8 mouse cellular contexts compared by ENCODE assay signal in the genomic region with DNA sequence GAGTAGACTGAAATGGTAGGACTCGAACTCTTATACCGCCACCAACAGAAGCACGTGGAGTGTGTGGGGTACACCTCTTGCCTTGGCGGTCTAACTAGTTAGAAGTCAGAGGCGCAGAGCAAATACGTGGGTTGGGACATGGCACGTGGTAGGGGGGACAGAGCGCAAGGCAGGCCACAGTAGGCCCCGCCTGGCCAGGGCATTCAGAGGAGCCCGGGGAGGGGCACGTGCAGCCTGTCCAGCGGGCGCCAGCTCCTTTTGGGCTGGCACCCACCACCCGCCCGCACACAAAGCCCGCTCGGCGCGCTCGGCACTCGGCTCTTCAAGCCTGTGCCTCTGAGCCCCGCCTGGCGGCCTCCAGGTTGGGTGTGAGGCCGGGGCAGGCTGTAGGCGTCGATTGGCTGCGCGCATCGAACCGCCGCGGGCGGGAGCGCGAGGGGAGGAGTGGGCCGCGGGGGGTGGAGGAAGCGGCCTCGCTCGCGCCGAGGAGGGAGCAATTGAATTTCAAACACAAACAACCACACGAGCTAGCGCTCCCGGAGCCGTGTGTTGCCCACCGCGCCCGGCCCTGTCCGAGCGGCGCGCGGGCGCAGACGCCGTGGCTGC. TPM values are rescaled to one million over a fixed set of nuclear protein-coding genes. Genes with fewer than 3 reads are reported as not detected.
DNase-seq lines count a peak whose midpoint lies in the region; ATAC-seq lines count a peak whose summit lies in the region.

Hdgf (plus strand) TSS at position 442 of the 606 bp plus-strand sequence.

- peak; percentile 96 for DNase-seq in CD4-positive helper T cell, adult 2 months (ENCODE audit: low read depth, low spot score)
- DNase-seq in brain, embryonic 18.5 days (ENCODE audit: low read depth, low spot score), result peak; percentile 93
- DNase-seq in kidney, postnatal 10 days, result peak; percentile 96
- peak; percentile 93 to 94 for DNase-seq in natural killer cell, adult 2 months (ENCODE audit: low spot score in 2 of 2)

- H3K4me1 ChIP-seq in heart, embryonic 13.5 days, result peaks cover 42% of the 10 kb centered on the region
- peaks cover 72% of the 10 kb centered on the region for H3K4me1 ChIP-seq in liver, embryonic 12.5 days
- H3K4me1 ChIP-seq in stomach, embryonic 15.5 days, result peaks cover 34% of the 10 kb centered on the region

- H3K9me3 ChIP-seq in heart, embryonic 13.5 days, result no peaks in the 10 kb centered on the region
- H3K9me3 ChIP-seq in liver, embryonic 12.5 days (replicated peaks), result no peaks in the 10 kb centered on the region
- no peaks in the 10 kb centered on the region for H3K9me3 ChIP-seq in stomach, embryonic 15.5 days

- no peaks in the 10 kb centered on the region for H3K36me3 ChIP-seq in heart, embryonic 13.5 days
- peaks cover 18% of the 10 kb centered on the region for H3K36me3 ChIP-seq in liver, embryonic 12.5 days
- H3K36me3 ChIP-seq in stomach, embryonic 15.5 days, result no peaks in the 10 kb centered on the region

- under 1% methylated on average over 57 of the region's 57 CpGs for WGBS in heart, embryonic 13.5 days
- WGBS in liver, embryonic 12.5 days (ENCODE audit: insufficient replicate concordance), result under 1% methylated on average over 50 of the region's 57 CpGs
- WGBS in stomach, embryonic 15.5 days, result under 1% methylated on average over 52 of the region's 57 CpGs

- H3K27me3 ChIP-seq in heart, embryonic 13.5 days (replicated peaks), result no peaks in the 10 kb centered on the region
- no peaks in the 10 kb centered on the region for H3K27me3 ChIP-seq in liver, embryonic 12.5 days (replicated peaks)
- H3K27me3 ChIP-seq in stomach, embryonic 15.5 days (replicated peaks), result no peaks in the 10 kb centered on the region

- H3K9ac ChIP-seq in heart, embryonic 13.5 days, result peak within 1 kb of the TSS; percentile 100
- peak within 1 kb of the TSS; percentile 100 for H3K9ac ChIP-seq in liver, embryonic 12.5 days
- peak within 1 kb of the TSS; percentile 82 for H3K9ac ChIP-seq in stomach, embryonic 15.5 days

- H3K4me3 ChIP-seq in heart, embryonic 13.5 days, result peak within 1 kb of the TSS; percentile 94
- H3K4me3 ChIP-seq in liver, embryonic 12.5 days, result peak within 1 kb of the TSS; percentile 97
- H3K4me3 ChIP-seq in stomach, embryonic 15.5 days (replicated peaks), result peak within 1 kb of the TSS; percentile 87

- peak; percentile 84 for ATAC-seq in erythroid progenitor cell, adult 5-6 weeks (replicated peaks; ENCODE audit: low FRiP score, poor library complexity, severe bottlenecking)
- ATAC-seq in heart, embryonic 13.5 days (ENCODE audit: extremely low read depth, insufficient number of reproducible peaks, low FRiP score, low TSS enrichment), result peak; percentile 88
- peak; percentile 86 for ATAC-seq in liver, embryonic 12.5 days
- ATAC-seq in stomach, embryonic 15.5 days (ENCODE audit: insufficient read depth, low FRiP score, low read depth), result peak; percentile 93

- peak within 1 kb of the TSS; percentile 98 for H3K27ac ChIP-seq in heart, embryonic 13.5 days (replicated peaks)
- H3K27ac ChIP-seq in liver, embryonic 12.5 days, result peak within 1 kb of the TSS; percentile 97
- peak within 1 kb of the TSS; percentile 97 for H3K27ac ChIP-seq in stomach, embryonic 15.5 days

- peak within 1 kb of the TSS; percentile 94 for H3K4me2 ChIP-seq in heart, embryonic 13.5 days
- peak within 1 kb of the TSS; percentile 84 for H3K4me2 ChIP-seq in liver, embryonic 12.5 days
- peak within 1 kb of the TSS; percentile 77 for H3K4me2 ChIP-seq in stomach, embryonic 15.5 days

RNA-seq across cellular contexts. Expression of gene Hdgf, which starts in this region (rescaled TPM):
- 255 and 262 TPM in 2 replicates for total RNA-seq in erythroid progenitor cell, adult 5-6 weeks (2015; ENCODE audit: low replicate concordance)
- 349 and 393 TPM in 2 replicates for total RNA-seq in erythroid progenitor cell, adult 5-6 weeks (2017; ENCODE audit: low replicate concordance)
- 127 and 141 TPM in 2 replicates for polyA plus RNA-seq in heart, embryonic 13.5 days (2015; fragmentation: Nextera tagmentation; extraction: Ambion mirVana)
- polyA plus RNA-seq in liver, embryonic 12.5 days (2016; fragmentation: Nextera tagmentation; extraction: Ambion mirVana), result 393 and 400 TPM in 2 replicates
- 238 and 249 TPM in 2 replicates for polyA plus RNA-seq in stomach, embryonic 15.5 days (2015; fragmentation: Nextera tagmentation; extraction: Ambion mirVana)

Comparison
In these comparisons a context has a peak if more than half of its experiments do, and no peak if none do; other contexts are left out.
1. Peak in every context shown above with its lines: DNase-seq, ATAC-seq, H3K4me3 ChIP-seq and H3K27ac ChIP-seq.